Comparison of ENCODE assay signal across 9 mouse cellular contexts in the genomic region with DNA sequence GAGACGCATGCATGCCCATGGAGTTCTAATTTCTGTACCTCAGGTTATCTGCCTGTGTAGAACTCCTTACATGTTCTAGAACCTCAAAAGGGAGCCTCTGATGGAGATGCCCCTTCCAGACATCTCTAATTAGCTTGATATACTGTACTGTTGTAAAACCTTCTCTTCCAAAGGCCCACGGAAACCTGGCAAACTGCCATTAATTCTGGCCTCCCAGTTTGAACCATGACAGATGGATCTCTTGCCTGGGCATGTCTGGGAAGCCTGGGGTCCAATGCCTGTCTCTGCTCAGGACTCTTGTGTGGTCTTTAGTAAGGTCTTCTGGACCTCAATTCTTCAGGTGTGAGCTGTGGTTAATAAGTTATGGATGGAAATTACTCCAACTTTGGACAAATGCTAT.
"Had no signal": no experiment of that assay in that cellular context is flagged by ENCODE, and none has a peak within 500 bp of the region (broad histone marks: within the 10 kb centered on the region; RNA-seq: fewer than 3 reads in every experiment).

No protein-coding gene starts in this region.

- H3K9ac ChIP-seq: limb, embryonic 12.5 days; liver, embryonic 13.5 days; liver, postnatal 0 days; midbrain, embryonic 13.5 days; neural tube, embryonic 12.5 days had no signal

- H3K27ac ChIP-seq: limb, embryonic 12.5 days; liver, embryonic 13.5 days; midbrain, embryonic 13.5 days; neural tube, embryonic 12.5 days had no signal

- ATAC-seq: liver, postnatal 0 days; midbrain, embryonic 13.5 days had no signal

- H3K4me1 ChIP-seq: liver, embryonic 13.5 days had no signal

- H3K9me3 ChIP-seq: limb, embryonic 12.5 days; liver, embryonic 13.5 days; midbrain, embryonic 13.5 days; neural tube, embryonic 12.5 days had no signal

- DNase-seq: kidney, postnatal 25 days; liver; liver, embryonic 13.5 days; liver, postnatal 0 days; right cerebral cortex, postnatal 25 days; thymus, postnatal 36 days had no signal

- H3K27me3 ChIP-seq: limb, embryonic 12.5 days; liver, embryonic 13.5 days; midbrain, embryonic 13.5 days; neural tube, embryonic 12.5 days had no signal

- H3K36me3 ChIP-seq: limb, embryonic 12.5 days; liver, embryonic 13.5 days; midbrain, embryonic 13.5 days; neural tube, embryonic 12.5 days had no signal

- H3K4me3 ChIP-seq: limb, embryonic 12.5 days; liver, embryonic 13.5 days; midbrain, embryonic 13.5 days; neural tube, embryonic 12.5 days had no signal

- H3K4me2 ChIP-seq: limb, embryonic 12.5 days; liver, embryonic 13.5 days; midbrain, embryonic 13.5 days; neural tube, embryonic 12.5 days had no signal
